Mouse (Mus musculus) MN1 (cell line): ENCODE results near the gene Pdcd4.

Experiments
- DNase-seq: peaks from one replicate; pipeline ENCODE4 v3.0.0-alpha.2; 2016; ENCODE audit warnings: low spot score

Pdcd4 gene

GRCm38 (mm10) chr19:53871502-53871901, 20.5 kb upstream of the Pdcd4 start:
- no peak for DNase-seq

GRCm38 (mm10) chr19:53872994-53873713, 18.9 kb upstream of the Pdcd4 start:
- no peak for DNase-seq

GRCm38 (mm10) chr19:53875246-53875645, 16.8 kb upstream of the Pdcd4 start:
- DNase-seq = no peak

GRCm38 (mm10) chr19:53877779-53878178, 14.3 kb upstream of the Pdcd4 start:
- DNase-seq = no peak

GRCm38 (mm10) chr19:53880460-53880859, 11.6 kb upstream of the Pdcd4 start:
- DNase-seq = no peak

GRCm38 (mm10) chr19:53881786-53882185, 10.2 kb upstream of the Pdcd4 start:
- no peak for DNase-seq

GRCm38 (mm10) chr19:53885450-53885849, 6.6 kb upstream of the Pdcd4 start:
- DNase-seq = no peak

- DNase-seq = no peak
These were observed 5.3 kb upstream of the Pdcd4 start for GRCm38 (mm10) chr19:53886576-53887370.

- DNase-seq = no peak
These were observed 4.2 kb upstream of the Pdcd4 start for GRCm38 (mm10) chr19:53887822-53888221.

- no peak for DNase-seq
These were observed 3.7 kb upstream of the Pdcd4 start for GRCm38 (mm10) chr19:53888331-53888730.

GRCm38 (mm10) chr19:53889555-53889954, 2.5 kb upstream of the Pdcd4 start:
- DNase-seq = no peak

- no peak for DNase-seq
These were observed 1.8 kb upstream of the Pdcd4 start for GRCm38 (mm10) chr19:53890274-53890673.

GRCm38 (mm10) chr19:53890781-53891251, 1.2 kb upstream of the Pdcd4 start:
- no peak for DNase-seq

GRCm38 (mm10) chr19:53891569-53891968, 462 bp upstream of the Pdcd4 start:
- DNase-seq = no peak

- no peak for DNase-seq
These were observed 868 bp downstream of the Pdcd4 start for GRCm38 (mm10) chr19:53892838-53893359.

GRCm38 (mm10) chr19:53893711-53894171, 1.7 kb downstream of the Pdcd4 start:
- DNase-seq = no peak

- DNase-seq = no peak
These were observed 2.6 kb downstream of the Pdcd4 start for GRCm38 (mm10) chr19:53894538-53895121.

- DNase-seq = no peak
These were observed 6.0 kb downstream of the Pdcd4 start for GRCm38 (mm10) chr19:53898046-53898445.

- no peak for DNase-seq
These were observed 6.5 kb downstream of the Pdcd4 start for GRCm38 (mm10) chr19:53898498-53898897.

GRCm38 (mm10) chr19:53898970-53899900, 7.2 kb downstream of the Pdcd4 start:
- DNase-seq = no peak

- DNase-seq = no peak
These were observed 8.0 kb downstream of the Pdcd4 start for GRCm38 (mm10) chr19:53899941-53900610.
